Mouse (Mus musculus): ENCODE measurements at regions not wholly inside any gene's neighbourhood (a gene's known extent, or its start where the extent isn't known, plus 50 kb on each side); places are given as distances from the start of the nearest gene placed in this dataset.

DNA sequence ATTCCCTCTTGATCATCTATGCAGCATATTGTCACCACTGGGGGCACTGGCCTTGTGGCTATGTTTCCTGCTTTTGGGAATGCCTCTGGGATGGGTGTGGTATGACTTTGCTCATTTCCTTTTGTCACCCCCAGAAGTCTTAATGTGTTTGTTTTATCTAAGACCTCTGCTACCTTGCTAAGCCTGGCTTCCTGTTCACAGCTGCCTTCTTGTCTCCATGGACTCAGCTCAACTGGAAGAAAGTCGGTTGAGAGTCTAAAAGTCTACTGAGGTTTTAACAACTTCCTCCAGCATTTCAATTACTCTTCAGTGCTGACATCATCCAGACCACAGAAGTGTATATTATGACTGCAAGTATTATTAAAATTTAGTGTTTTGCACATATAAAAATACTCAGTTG lies 220.7 kb upstream of the Rasa1 start:
- in situ Hi-C loops (cut with MboI; ENCODE audit: low sequenced_read_pairs in 2 of 2, unreplicated experiment in 2 of 2), result no loop called here
- H3K27ac ChIP-seq (ENCODE audit: insufficient read depth, low read depth, low read length, poor library complexity, severe bottlenecking), result no peak overlapping the region
- no peak overlapping the region for H3K9ac ChIP-seq (ENCODE audit: insufficient read depth, low read depth, low read length, poor library complexity, severe bottlenecking)
- H3K36me3 ChIP-seq (ENCODE audit: control insufficient read depth, insufficient read depth, low read length, poor library complexity, severe bottlenecking), result no peaks in the 10 kb centered on the region
- H3K4me3 ChIP-seq (ENCODE audit: insufficient read depth in 1 of 2, low read depth in 1 of 2, low read length in 2 of 2, poor library complexity in 1 of 2, severe bottlenecking in 1 of 2), result no peak overlapping the region
- no peak for TF ChIP-seq HCFC1 (IDR thresholded peaks at IDR 0.05; ENCODE audit: borderline replicate concordance, insufficient read depth, low read length)
- TF ChIP-seq ZC3H11A (IDR thresholded peaks at IDR 0.05; ENCODE audit: borderline replicate concordance, low read depth, low read length), result no peak
- no peak for TF ChIP-seq CHD2 (IDR thresholded peaks at IDR 0.05; ENCODE audit: low read depth, low read length)
- no peak for TF ChIP-seq MAFK (IDR thresholded peaks at IDR 0.05; ENCODE audit: insufficient read depth, low read depth, low read length)
- no peak for TF ChIP-seq ZNF384 (IDR thresholded peaks at IDR 0.05; ENCODE audit: low read depth, low read length)
- no peaks in the 10 kb centered on the region for H3K4me1 ChIP-seq (ENCODE audit: control insufficient read depth in 2 of 2, insufficient read depth in 2 of 2, low read length in 2 of 2, poor library complexity in 1 of 2)
- H3K9me3 ChIP-seq (ENCODE audit: control insufficient read depth, insufficient read depth, low read depth, low read length), result no peaks in the 10 kb centered on the region
- no peak for DNase-seq (ENCODE audit: low read depth, low spot score)

- Histone ChIP-seq H3K4me3 (ENCODE audit: insufficient read depth in 1 of 2, low read depth in 1 of 2, low read length in 2 of 2, poor library complexity in 1 of 2, severe bottlenecking in 1 of 2) (no peak overlapping the region), H3K27ac (ENCODE audit: insufficient read depth, low read depth, low read length, poor library complexity, severe bottlenecking) (no peak overlapping the region), H3K9me3 (ENCODE audit: control insufficient read depth, insufficient read depth, low read depth, low read length) (no peaks in the 10 kb centered on the region), H3K4me1 (ENCODE audit: control insufficient read depth in 2 of 2, insufficient read depth in 2 of 2, low read length in 2 of 2, poor library complexity in 1 of 2) (no peaks in the 10 kb centered on the region), H3K36me3 (ENCODE audit: control insufficient read depth, insufficient read depth, low read length, poor library complexity, severe bottlenecking) (no peaks in the 10 kb centered on the region), H3K9ac (ENCODE audit: insufficient read depth, low read depth, low read length, poor library complexity, severe bottlenecking) (no peak overlapping the region)
- DNase-seq (ENCODE audit: low read depth, low spot score), result no peak
- in situ Hi-C loops (cut with MboI; ENCODE audit: low sequenced_read_pairs in 2 of 2, unreplicated experiment in 2 of 2), result no loop called here
- TF ChIP-seq CHD2 (IDR thresholded peaks at IDR 0.05; ENCODE audit: low read depth, low read length) (no peak), HCFC1 (IDR thresholded peaks at IDR 0.05; ENCODE audit: borderline replicate concordance, insufficient read depth, low read length) (no peak), ZC3H11A (IDR thresholded peaks at IDR 0.05; ENCODE audit: borderline replicate concordance, low read depth, low read length) (no peak), ZNF384 (IDR thresholded peaks at IDR 0.05; ENCODE audit: low read depth, low read length) (no peak), MAFK (IDR thresholded peaks at IDR 0.05; ENCODE audit: insufficient read depth, low read depth, low read length) (no peak)
These were observed 219.6 kb upstream of the Rasa1 start for GRCm38 (mm10) chr13:85508552-85508951.

- Histone ChIP-seq H3K4me3 (ENCODE audit: insufficient read depth in 1 of 2, low read depth in 1 of 2, low read length in 2 of 2, poor library complexity in 1 of 2, severe bottlenecking in 1 of 2) (no peak overlapping the region), H3K36me3 (ENCODE audit: control insufficient read depth, insufficient read depth, low read length, poor library complexity, severe bottlenecking) (no peaks in the 10 kb centered on the region), H3K4me1 (ENCODE audit: control insufficient read depth in 2 of 2, insufficient read depth in 2 of 2, low read length in 2 of 2, poor library complexity in 1 of 2) (no peaks in the 10 kb centered on the region), H3K9me3 (ENCODE audit: control insufficient read depth, insufficient read depth, low read depth, low read length) (no peaks in the 10 kb centered on the region), H3K27ac (ENCODE audit: insufficient read depth, low read depth, low read length, poor library complexity, severe bottlenecking) (no peak overlapping the region), H3K9ac (ENCODE audit: insufficient read depth, low read depth, low read length, poor library complexity, severe bottlenecking) (no peak overlapping the region)
- no peak for TF ChIP-seq HCFC1 (IDR thresholded peaks at IDR 0.05; ENCODE audit: borderline replicate concordance, insufficient read depth, low read length)
- TF ChIP-seq CHD2 (IDR thresholded peaks at IDR 0.05; ENCODE audit: low read depth, low read length), result no peak
- TF ChIP-seq ZC3H11A (IDR thresholded peaks at IDR 0.05; ENCODE audit: borderline replicate concordance, low read depth, low read length), result no peak
- TF ChIP-seq MAFK (IDR thresholded peaks at IDR 0.05; ENCODE audit: insufficient read depth, low read depth, low read length), result no peak
- TF ChIP-seq ZNF384 (IDR thresholded peaks at IDR 0.05; ENCODE audit: low read depth, low read length), result no peak
- no peak for DNase-seq (ENCODE audit: low read depth, low spot score)
- in situ Hi-C loops (cut with MboI; ENCODE audit: low sequenced_read_pairs in 2 of 2, unreplicated experiment in 2 of 2), result no loop called here
These were observed 218.6 kb upstream of the Rasa1 start for GRCm38 (mm10) chr13:85507374-85508101.

GRCm38 (mm10) chr13:85506875-85507274 lies 217.9 kb upstream of the Rasa1 start:
- Histone ChIP-seq H3K27ac (ENCODE audit: insufficient read depth, low read depth, low read length, poor library complexity, severe bottlenecking) (no peak overlapping the region), H3K4me3 (ENCODE audit: insufficient read depth in 1 of 2, low read depth in 1 of 2, low read length in 2 of 2, poor library complexity in 1 of 2, severe bottlenecking in 1 of 2) (no peak overlapping the region), H3K4me1 (ENCODE audit: control insufficient read depth in 2 of 2, insufficient read depth in 2 of 2, low read length in 2 of 2, poor library complexity in 1 of 2) (no peaks in the 10 kb centered on the region), H3K9ac (ENCODE audit: insufficient read depth, low read depth, low read length, poor library complexity, severe bottlenecking) (no peak overlapping the region), H3K9me3 (ENCODE audit: control insufficient read depth, insufficient read depth, low read depth, low read length) (no peaks in the 10 kb centered on the region), H3K36me3 (ENCODE audit: control insufficient read depth, insufficient read depth, low read length, poor library complexity, severe bottlenecking) (no peaks in the 10 kb centered on the region)
- TF ChIP-seq ZNF384 (IDR thresholded peaks at IDR 0.05; ENCODE audit: low read depth, low read length) (no peak), CHD2 (IDR thresholded peaks at IDR 0.05; ENCODE audit: low read depth, low read length) (no peak), HCFC1 (IDR thresholded peaks at IDR 0.05; ENCODE audit: borderline replicate concordance, insufficient read depth, low read length) (no peak), ZC3H11A (IDR thresholded peaks at IDR 0.05; ENCODE audit: borderline replicate concordance, low read depth, low read length) (no peak), MAFK (IDR thresholded peaks at IDR 0.05; ENCODE audit: insufficient read depth, low read depth, low read length) (no peak)
- no peak for DNase-seq (ENCODE audit: low read depth, low spot score)
- in situ Hi-C loops (cut with MboI; ENCODE audit: low sequenced_read_pairs in 2 of 2, unreplicated experiment in 2 of 2), result no loop called here
